Mouse (Mus musculus): Measurements from ENCODE around the gene Ccn1. TPM values are rescaled to one million over a fixed set of nuclear protein-coding genes. Genes with fewer than 3 reads are reported as not detected.

Gene Ccn1
- polyA plus RNA-seq, 1 experiment, result 8.1 TPM

DNA sequence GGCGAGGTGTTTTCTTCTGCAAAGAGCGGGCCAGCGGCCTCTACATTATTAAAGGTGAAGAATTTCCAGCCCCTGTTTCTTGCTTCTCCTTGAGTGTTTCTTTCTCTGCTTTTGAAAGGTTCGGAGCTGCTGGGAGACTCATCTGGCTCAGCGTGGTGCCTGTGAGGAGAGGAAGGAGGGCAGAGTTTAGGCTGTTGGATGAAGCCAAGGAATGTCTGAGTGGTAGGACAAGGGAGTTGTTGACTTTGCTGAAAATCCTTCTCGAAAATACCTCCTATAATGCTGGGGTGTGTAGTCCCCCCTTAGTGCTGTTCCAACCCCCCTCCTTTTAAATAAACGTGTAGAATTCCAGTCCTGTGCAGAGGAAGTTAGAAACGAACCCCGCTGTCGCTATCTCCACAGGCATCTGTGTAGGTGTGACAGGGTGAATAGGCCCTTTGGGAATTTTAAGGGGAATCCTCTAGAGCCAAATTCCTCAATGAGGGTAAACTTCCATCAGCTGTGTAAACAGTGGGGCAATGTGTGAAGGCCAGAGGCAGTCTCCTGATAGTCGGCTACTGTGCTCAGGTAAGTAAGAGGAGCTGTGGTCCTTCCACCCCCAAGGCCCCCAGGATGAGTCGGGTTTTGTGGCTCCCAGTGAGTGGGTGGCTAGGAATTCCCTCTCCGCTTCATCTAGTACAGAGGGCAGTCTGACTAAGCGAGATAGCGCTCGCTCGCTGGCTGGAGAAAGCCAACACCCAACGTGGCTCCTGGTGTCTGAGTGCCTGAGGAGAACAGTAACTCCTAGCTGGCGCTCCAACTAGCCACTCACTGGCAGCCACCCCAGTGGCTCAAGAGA, 35.0 kb upstream of the Ccn1 start:
- H3K27ac ChIP-seq (ENCODE audit: control insufficient read depth, insufficient read depth, low read length), result no peak overlapping the region
- TF ChIP-seq CTCF (IDR thresholded peaks at IDR 0.05; ENCODE audit: borderline replicate concordance, control insufficient read depth, extremely low read depth, insufficient read depth, low read length, poor library complexity) (no peak), POLR2A (IDR thresholded peaks at IDR 0.05; ENCODE audit: control insufficient read depth, extremely low read depth, insufficient read depth, low read length, poor library complexity) (no peak)
- no peak for DNase-seq

DNA sequence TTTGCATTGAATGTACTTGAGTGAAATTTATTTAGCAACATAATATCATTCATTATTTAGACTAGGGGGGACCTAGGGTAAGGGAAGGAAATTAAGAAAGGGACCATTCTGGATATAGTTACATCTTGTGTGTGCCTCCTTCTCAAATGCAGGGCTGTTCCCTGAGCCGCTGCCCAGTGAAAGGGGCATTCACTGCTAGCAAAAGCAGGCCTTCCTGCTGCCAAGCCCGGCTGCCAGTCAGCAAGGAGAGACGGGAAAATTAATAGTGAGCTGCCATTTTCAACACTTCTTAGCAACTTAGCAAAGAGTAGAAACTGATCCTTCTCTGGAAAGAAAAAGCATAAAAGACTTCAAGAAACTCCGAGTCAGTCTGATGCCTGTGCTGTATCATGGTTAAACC, 34.4 kb upstream of the Ccn1 start:
- H3K4me1 ChIP-seq (replicated peaks; ENCODE audit: control insufficient read depth, insufficient read depth, low read length), result no peaks in the 10 kb centered on the region
- TF ChIP-seq CTCF (IDR thresholded peaks at IDR 0.05; ENCODE audit: borderline replicate concordance, control insufficient read depth, extremely low read depth, insufficient read depth, low read length, poor library complexity) (no peak), POLR2A (IDR thresholded peaks at IDR 0.05; ENCODE audit: control insufficient read depth, extremely low read depth, insufficient read depth, low read length, poor library complexity) (no peak)
- no peaks in the 10 kb centered on the region for H3K27me3 ChIP-seq (ENCODE audit: control insufficient read depth, insufficient read depth, low read length)
- no peak overlapping the region for H3K4me3 ChIP-seq (ENCODE audit: control insufficient read depth, insufficient read depth, low read length)
- DNase-seq, result no peak
- H3K27ac ChIP-seq (ENCODE audit: control insufficient read depth, insufficient read depth, low read length), result no peak overlapping the region
- WGBS, result 86% methylated on average over 4 of the region's 4 CpGs
- H3K36me3 ChIP-seq (ENCODE audit: control insufficient read depth, insufficient read depth, low read length), result no peaks in the 10 kb centered on the region

More for the DNA sequence above, 35.0 kb upstream of the Ccn1 start:
- H3K36me3 ChIP-seq (ENCODE audit: control insufficient read depth, insufficient read depth, low read length), result no peaks in the 10 kb centered on the region
- H3K27me3 ChIP-seq (ENCODE audit: control insufficient read depth, insufficient read depth, low read length), result no peaks in the 10 kb centered on the region
- H3K4me3 ChIP-seq (ENCODE audit: control insufficient read depth, insufficient read depth, low read length), result no peak overlapping the region
- WGBS, result 75% methylated on average over 19 of the region's 19 CpGs
- H3K4me1 ChIP-seq (replicated peaks; ENCODE audit: control insufficient read depth, insufficient read depth, low read length), result no peaks in the 10 kb centered on the region

DNA sequence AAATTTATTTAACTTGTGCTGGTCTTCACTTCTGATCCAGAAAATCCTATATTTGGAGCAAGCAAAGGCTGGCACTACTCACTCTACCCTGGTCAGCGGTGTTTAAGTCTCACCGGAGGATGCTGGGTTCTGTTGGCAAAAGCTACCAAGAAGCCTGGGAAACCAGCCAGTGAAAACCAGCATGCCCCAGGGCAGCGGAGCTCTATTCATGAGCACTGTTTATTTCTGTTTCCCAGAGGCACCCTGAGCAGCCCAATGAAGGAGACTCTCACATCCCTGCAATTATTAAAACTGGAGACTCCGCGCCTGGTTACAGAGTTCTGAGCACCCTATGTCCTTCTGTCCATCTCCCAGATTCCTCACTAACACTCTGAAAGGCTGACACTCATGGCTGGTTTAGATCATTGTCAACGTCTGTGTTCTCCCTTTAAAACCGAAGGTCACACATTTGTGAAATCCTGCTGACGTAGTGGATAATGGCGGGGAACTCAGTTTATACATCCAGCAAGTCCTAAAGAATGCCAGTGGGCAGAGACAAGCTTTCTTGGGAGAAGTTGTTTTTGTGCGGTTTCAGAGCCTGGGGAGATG, 31.7 kb upstream of the Ccn1 start:
- TF ChIP-seq POLR2A (IDR thresholded peaks at IDR 0.05; ENCODE audit: control insufficient read depth, extremely low read depth, insufficient read depth, low read length, poor library complexity) (no peak), CTCF (IDR thresholded peaks at IDR 0.05; ENCODE audit: borderline replicate concordance, control insufficient read depth, extremely low read depth, insufficient read depth, low read length, poor library complexity) (no peak)
- H3K27me3 ChIP-seq (ENCODE audit: control insufficient read depth, insufficient read depth, low read length), result no peaks in the 10 kb centered on the region
- H3K4me1 ChIP-seq (replicated peaks; ENCODE audit: control insufficient read depth, insufficient read depth, low read length), result no peaks in the 10 kb centered on the region
- no peaks in the 10 kb centered on the region for H3K36me3 ChIP-seq (ENCODE audit: control insufficient read depth, insufficient read depth, low read length)
- WGBS, result 95% methylated on average over 10 of the region's 10 CpGs
- no peak overlapping the region for H3K4me3 ChIP-seq (ENCODE audit: control insufficient read depth, insufficient read depth, low read length)
- H3K27ac ChIP-seq (ENCODE audit: control insufficient read depth, insufficient read depth, low read length), result no peak overlapping the region
- no peak for DNase-seq

DNA sequence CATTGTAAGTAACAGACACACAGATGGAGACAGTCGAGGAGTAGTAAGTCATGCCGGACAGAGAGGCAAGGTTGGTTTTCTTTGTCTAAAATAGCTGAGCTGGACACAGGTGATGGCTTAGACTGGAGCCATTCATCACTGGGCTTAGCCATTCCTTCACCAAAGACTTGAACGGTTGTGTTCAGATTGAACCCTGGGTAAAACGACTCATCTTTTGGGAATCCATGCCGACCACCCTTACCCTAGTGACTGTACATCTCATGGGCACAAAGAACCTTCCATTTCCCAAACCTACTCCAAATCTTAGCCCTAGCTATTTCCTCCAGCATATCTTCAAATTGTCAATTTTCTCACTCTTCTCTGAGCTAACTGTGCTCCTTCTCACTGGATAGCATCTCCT, 30.9 kb upstream of the Ccn1 start:
- Histone ChIP-seq H3K4me1 (replicated peaks; ENCODE audit: control insufficient read depth, insufficient read depth, low read length) (no peaks in the 10 kb centered on the region), H3K36me3 (ENCODE audit: control insufficient read depth, insufficient read depth, low read length) (no peaks in the 10 kb centered on the region), H3K27ac (ENCODE audit: control insufficient read depth, insufficient read depth, low read length) (no peak overlapping the region), H3K4me3 (ENCODE audit: control insufficient read depth, insufficient read depth, low read length) (no peak overlapping the region), H3K27me3 (ENCODE audit: control insufficient read depth, insufficient read depth, low read length) (no peaks in the 10 kb centered on the region)
- WGBS, result 98% methylated on average over 5 of the region's 5 CpGs
- DNase-seq, result no peak
- TF ChIP-seq POLR2A (IDR thresholded peaks at IDR 0.05; ENCODE audit: control insufficient read depth, extremely low read depth, insufficient read depth, low read length, poor library complexity) (no peak), CTCF (IDR thresholded peaks at IDR 0.05; ENCODE audit: borderline replicate concordance, control insufficient read depth, extremely low read depth, insufficient read depth, low read length, poor library complexity) (no peak)

DNA sequence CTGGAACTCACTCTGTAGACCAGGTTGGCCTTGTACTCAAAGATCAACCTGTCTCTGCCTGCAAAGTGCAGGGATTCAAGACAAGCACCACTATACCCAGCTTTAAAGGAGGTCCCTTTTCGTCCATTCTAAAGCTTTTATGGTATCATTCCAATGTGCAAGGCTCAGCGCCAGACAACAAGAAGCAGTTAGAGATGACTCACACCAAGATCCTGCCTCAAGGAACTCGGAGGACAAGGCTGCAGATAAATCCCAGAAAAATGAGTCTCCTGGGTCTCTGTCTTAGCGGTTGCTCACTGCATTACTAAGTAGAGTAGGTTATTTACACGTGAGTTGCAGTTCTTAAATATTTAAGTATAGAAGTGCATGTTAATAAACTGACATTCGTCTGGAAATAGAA, 26.4 kb upstream of the Ccn1 start:
- 92% methylated on average over 6 of the region's 6 CpGs for WGBS

DNA sequence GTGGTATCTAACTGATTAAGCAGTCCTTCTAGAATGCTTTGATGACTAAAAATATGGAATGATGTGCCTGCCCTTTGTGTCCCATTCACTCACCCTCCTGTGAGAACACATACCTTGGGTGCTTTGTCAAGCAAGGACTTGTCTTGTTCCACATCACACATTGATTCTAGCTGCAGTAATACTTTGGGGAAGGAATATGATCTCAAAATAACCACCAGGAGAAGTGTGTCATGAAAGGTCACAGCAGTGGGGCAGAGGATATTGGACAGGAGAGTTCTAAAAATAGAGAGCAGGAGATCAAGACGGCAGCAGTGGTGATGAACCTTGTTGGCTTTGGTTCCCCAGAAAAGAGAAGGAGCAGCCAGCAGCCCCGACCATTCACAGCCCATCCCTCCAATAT, 25.0 kb upstream of the Ccn1 start:
- no peak for DNase-seq
- Histone ChIP-seq H3K4me1 (replicated peaks; ENCODE audit: control insufficient read depth, insufficient read depth, low read length) (no peaks in the 10 kb centered on the region), H3K27me3 (ENCODE audit: control insufficient read depth, insufficient read depth, low read length) (no peaks in the 10 kb centered on the region), H3K36me3 (ENCODE audit: control insufficient read depth, insufficient read depth, low read length) (no peaks in the 10 kb centered on the region), H3K27ac (ENCODE audit: control insufficient read depth, insufficient read depth, low read length) (no peak overlapping the region), H3K4me3 (ENCODE audit: control insufficient read depth, insufficient read depth, low read length) (no peak overlapping the region)
- WGBS, result 59% methylated on average over 2 of the region's 2 CpGs
- TF ChIP-seq CTCF (IDR thresholded peaks at IDR 0.05; ENCODE audit: borderline replicate concordance, control insufficient read depth, extremely low read depth, insufficient read depth, low read length, poor library complexity) (no peak), POLR2A (IDR thresholded peaks at IDR 0.05; ENCODE audit: control insufficient read depth, extremely low read depth, insufficient read depth, low read length, poor library complexity) (no peak)

More for the DNA sequence above, 26.4 kb upstream of the Ccn1 start:
- no peak for DNase-seq
- no peak overlapping the region for H3K27ac ChIP-seq (ENCODE audit: control insufficient read depth, insufficient read depth, low read length)
- no peaks in the 10 kb centered on the region for H3K36me3 ChIP-seq (ENCODE audit: control insufficient read depth, insufficient read depth, low read length)
- TF ChIP-seq POLR2A (IDR thresholded peaks at IDR 0.05; ENCODE audit: control insufficient read depth, extremely low read depth, insufficient read depth, low read length, poor library complexity), result no peak
- no peak for TF ChIP-seq CTCF (IDR thresholded peaks at IDR 0.05; ENCODE audit: borderline replicate concordance, control insufficient read depth, extremely low read depth, insufficient read depth, low read length, poor library complexity)
- no peaks in the 10 kb centered on the region for H3K27me3 ChIP-seq (ENCODE audit: control insufficient read depth, insufficient read depth, low read length)
- no peak overlapping the region for H3K4me3 ChIP-seq (ENCODE audit: control insufficient read depth, insufficient read depth, low read length)
- H3K4me1 ChIP-seq (replicated peaks; ENCODE audit: control insufficient read depth, insufficient read depth, low read length), result no peaks in the 10 kb centered on the region

Measured in thymus, adult 2 months (tissue).